Mouse (Mus musculus) liver, embryonic 11.5 days (tissue): ENCODE measurements around the gene L1td1. TPM values are rescaled to one million over a fixed set of nuclear protein-coding genes. Genes with fewer than 3 reads are reported as not detected.

Experiments used
- ATAC-seq: fragments of 200-750 bp; cut with Nextera tagmentation; replicated peaks from 2 replicates; pipeline ENCODE4 v1.8.0; 2017; ENCODE audit warnings: moderate number of reproducible peaks, mild to moderate bottlenecking, moderate TSS enrichment, moderate library complexity; ENCODE audit not compliant: low FRiP score
- DNase-seq: peaks from one replicate; pipeline ENCODE4 v3.0.0-alpha.2; 2017; ENCODE audit warnings: low spot score
- H3K27ac ChIP-seq: fragments of 300-500 bp; sonication (generic); 2 replicates; pipeline ENCODE4 v1.5.1; 2014; ENCODE audit warnings: mild to moderate bottlenecking, low read depth, low read length, control low read depth
- H3K27me3 ChIP-seq: fragments of 300-500 bp; sonication (generic); replicated peaks from 2 replicates; pipeline ENCODE4 v1.6.1; 2014; ENCODE audit warnings: low read length, mixed read lengths; ENCODE audit not compliant: control insufficient read depth, insufficient read depth
- H3K36me3 ChIP-seq: fragments of 300-500 bp; sonication (generic); 2 replicates; pipeline ENCODE4 v1.6.1; 2014; ENCODE audit warnings: mild to moderate bottlenecking, low read length, moderate library complexity, mixed read lengths; ENCODE audit not compliant: control insufficient read depth, insufficient read depth
- H3K4me1 ChIP-seq: fragments of 300-500 bp; sonication (generic); replicated peaks from 2 replicates; pipeline ENCODE4 v1.6.1; 2014; ENCODE audit warnings: low read length, mixed read lengths; ENCODE audit not compliant: control insufficient read depth, insufficient read depth
- H3K4me2 ChIP-seq: fragments of 300-500 bp; sonication (generic); 2 replicates; pipeline ENCODE4 v1.6.1; 2014; ENCODE audit warnings: mild to moderate bottlenecking, control low read depth, moderate library complexity
- H3K4me3 ChIP-seq: fragments of 300-500 bp; sonication (generic); 2 replicates; pipeline ENCODE4 v1.5.1; 2014; ENCODE audit warnings: low read depth, low read length, control low read depth
- H3K9ac ChIP-seq: fragments of 300-500 bp; sonication (generic); 2 replicates; pipeline ENCODE4 v1.6.1; 2014; ENCODE audit warnings: low read depth, low read length, control low read depth
- H3K9me3 ChIP-seq: fragments of 300-500 bp; sonication (generic); 2 replicates; pipeline ENCODE4 v1.6.1; 2016; ENCODE audit warnings: low read length, inconsistent platforms, mixed read lengths; ENCODE audit not compliant: control insufficient read depth
- WGBS: fragments of 180-500 bp; shearing (Covaris S2); extraction: QIAGEN DNeasy Blood & Tissue Kit; methylation state at CpG from one replicate; pipeline ENCODE4 v1.1.7; 2014; 5-methylcytosine and 5-hydroxymethylcytosine counted together
- polyA plus RNA-seq: library from polyadenylated mRNA; unstranded; fragments of >200 nt; fragmentation: Nextera tagmentation; extraction: Ambion mirVana; gene quantifications from 2 replicates; pipeline ENCODE4 v1.2.1, GENCODE M21; 2014

The L1td1 gene
- polyA plus RNA-seq, 1 experiment from 2014 or later: 0.05 TPM

- Histone ChIP-seq H3K27ac (no peak overlapping the region), H3K9ac (no peak overlapping the region), H3K4me2 (no peak overlapping the region), H3K36me3 (no peaks in the 10 kb centered on the region), H3K27me3 (peaks cover 31% of the 10 kb centered on the region), H3K9me3 (no peaks in the 10 kb centered on the region), H3K4me1 (0 out of 2 replicates have a peak, but pooled peaks cover 4% of the 10 kb centered on the region), H3K4me3 (no peak overlapping the region)
- 29% methylated on average over 4 of the region's 4 CpGs for WGBS
- DNase-seq (no peak), ATAC-seq (no peak)
Measured at GRCm38 (mm10) chr4:98725439-98725838, 1.1 kb upstream of the L1td1 start.

GRCm38 (mm10) chr4:98727295-98727958, 893 bp downstream of the L1td1 start:
- DNase-seq: no peak
- no peaks in the 10 kb centered on the region for H3K9me3 ChIP-seq
- peak overlapping the region; percentile 33; the same call in 1 of the 2 replicates for H3K4me3 ChIP-seq
- no peaks in the 10 kb centered on the region for H3K36me3 ChIP-seq
- peak overlapping the region; percentile 60 for H3K4me2 ChIP-seq
- 0 out of 2 replicates have a peak, but pooled peaks cover 4% of the 10 kb centered on the region for H3K4me1 ChIP-seq
- WGBS: 2% methylated on average over 21 of the region's 21 CpGs
- no peak for ATAC-seq
- no peak overlapping the region for H3K27ac ChIP-seq
- peaks cover 31% of the 10 kb centered on the region for H3K27me3 ChIP-seq
- H3K9ac ChIP-seq: no peak overlapping the region

GRCm38 (mm10) chr4:98727959-98728347, 1.4 kb downstream of the L1td1 start:
- Histone ChIP-seq H3K27ac (no peak overlapping the region), H3K27me3 (peaks cover 31% of the 10 kb centered on the region), H3K4me1 (0 out of 2 replicates have a peak, but pooled peaks cover 4% of the 10 kb centered on the region), H3K4me3 (no peak overlapping the region), H3K36me3 (no peaks in the 10 kb centered on the region), H3K9ac (no peak overlapping the region), H3K4me2 (peak overlapping the region; percentile 31; the same call in 1 of the 2 replicates), H3K9me3 (no peaks in the 10 kb centered on the region)
- no peak for DNase-seq
- no peak for ATAC-seq
- 5% methylated on average over 10 of the region's 10 CpGs for WGBS

- no peak overlapping the region for H3K4me3 ChIP-seq
- WGBS: 34% methylated on average over 7 of the region's 7 CpGs
Measured at GRCm38 (mm10) chr4:98728716-98729115, 2.2 kb downstream of the L1td1 start.

GRCm38 (mm10) chr4:98733660-98734059, 7.1 kb downstream of the L1td1 start:
- WGBS: 91% methylated on average over 16 of the region's 16 CpGs
- Histone ChIP-seq H3K4me3 (no peak overlapping the region), H3K9ac (no peak overlapping the region), H3K4me1 (no peaks in the 10 kb centered on the region), H3K36me3 (no peaks in the 10 kb centered on the region), H3K4me2 (no peak overlapping the region), H3K27me3 (peaks cover 2% of the 10 kb centered on the region), H3K9me3 (no peaks in the 10 kb centered on the region), H3K27ac (no peak overlapping the region)
- ATAC-seq: no peak
- no peak for DNase-seq

More at GRCm38 (mm10) chr4:98728716-98729115, 2.2 kb downstream of the L1td1 start:
- no peaks in the 10 kb centered on the region for H3K36me3 ChIP-seq
- H3K27ac ChIP-seq: no peak overlapping the region
- no peak for ATAC-seq
- H3K4me2 ChIP-seq: no peak overlapping the region
- 0 out of 2 replicates have a peak, but pooled peaks cover 4% of the 10 kb centered on the region for H3K4me1 ChIP-seq
- no peaks in the 10 kb centered on the region for H3K9me3 ChIP-seq
- peaks cover 31% of the 10 kb centered on the region for H3K27me3 ChIP-seq
- no peak overlapping the region for H3K9ac ChIP-seq
- no peak for DNase-seq

- Histone ChIP-seq H3K4me3 (no peak overlapping the region), H3K36me3 (no peaks in the 10 kb centered on the region), H3K4me2 (no peak overlapping the region), H3K9me3 (no peaks in the 10 kb centered on the region), H3K9ac (no peak overlapping the region), H3K27ac (no peak overlapping the region), H3K27me3 (no peaks in the 10 kb centered on the region), H3K4me1 (no peaks in the 10 kb centered on the region)
- 53% methylated on average over 2 of the region's 2 CpGs for WGBS
- DNase-seq (no peak), ATAC-seq (no peak)
Measured at GRCm38 (mm10) chr4:98739753-98740152, 13.2 kb downstream of the L1td1 start.

- Histone ChIP-seq H3K4me2 (no peak overlapping the region), H3K9me3 (no peaks in the 10 kb centered on the region), H3K27me3 (no peaks in the 10 kb centered on the region), H3K4me1 (no peaks in the 10 kb centered on the region), H3K36me3 (no peaks in the 10 kb centered on the region), H3K27ac (no peak overlapping the region), H3K9ac (no peak overlapping the region), H3K4me3 (no peak overlapping the region)
- DNase-seq (no peak), ATAC-seq (no peak)
- 59% methylated on average over 3 of the region's 3 CpGs for WGBS
Measured at GRCm38 (mm10) chr4:98743209-98743905, 16.8 kb downstream of the L1td1 start.

- 23% methylated on average over 7 of the region's 7 CpGs for WGBS
- Histone ChIP-seq H3K27ac (no peak overlapping the region), H3K4me2 (no peak overlapping the region), H3K4me1 (no peaks in the 10 kb centered on the region), H3K9ac (no peak overlapping the region), H3K36me3 (no peaks in the 10 kb centered on the region), H3K4me3 (no peak overlapping the region), H3K9me3 (no peaks in the 10 kb centered on the region), H3K27me3 (no peaks in the 10 kb centered on the region)
- DNase-seq: no peak
- no peak for ATAC-seq
Measured at GRCm38 (mm10) chr4:98743906-98744210, 17.3 kb downstream of the L1td1 start.

GRCm38 (mm10) chr4:98754456-98754855, 27.9 kb downstream of the L1td1 start:
- Histone ChIP-seq H3K9ac (no peak overlapping the region), H3K36me3 (no peaks in the 10 kb centered on the region), H3K4me2 (no peak overlapping the region), H3K4me1 (no peaks in the 10 kb centered on the region), H3K4me3 (no peak overlapping the region), H3K27ac (no peak overlapping the region), H3K9me3 (no peaks in the 10 kb centered on the region), H3K27me3 (no peaks in the 10 kb centered on the region)
- WGBS: 75% methylated on average over 4 of the region's 4 CpGs
- no peak for ATAC-seq
- DNase-seq: no peak
